Mouse (Mus musculus): Measurements from ENCODE around the gene 4930404N11Rik.

- no peak for TF ChIP-seq CTCF (IDR thresholded peaks at IDR 0.05; ENCODE audit: extremely low read depth, insufficient read depth, insufficient read length, insufficient replicate concordance)
- TF ChIP-seq POLR2A (IDR thresholded peaks at IDR 0.05; ENCODE audit: low read depth, low read length), result no peak
These were observed 38.5 kb upstream of the 4930404N11Rik start for GRCm38 (mm10) chr10:81404082-81404481.

All from spleen, adult 2 months (tissue).